Mouse (Mus musculus): ENCODE measurements around the gene Ovch2.

The Ovch2 gene

DNA sequence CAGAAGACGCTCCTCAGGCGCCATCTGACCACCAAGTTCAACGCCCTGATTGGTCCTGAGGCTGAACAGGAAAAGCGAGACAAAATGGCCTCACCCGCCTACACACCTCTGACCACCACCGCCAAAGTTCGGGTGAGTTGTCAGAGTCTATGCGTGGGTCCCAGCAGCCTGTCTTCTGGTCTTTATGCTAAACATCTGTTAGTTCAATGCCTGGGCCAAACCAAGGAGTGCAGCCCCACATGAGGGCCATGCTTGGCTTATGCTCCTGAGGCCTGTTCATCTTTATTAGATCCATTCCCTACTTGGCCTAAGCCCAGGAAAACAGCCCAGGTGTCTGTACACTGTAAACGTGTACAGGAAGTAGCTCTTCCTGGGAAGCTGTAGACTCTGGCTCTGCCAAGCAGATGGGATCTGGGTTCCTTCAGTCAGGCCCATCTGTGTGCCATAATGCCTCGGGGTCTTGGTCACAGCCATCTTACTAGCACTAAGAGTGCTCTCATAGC, 58.0 kb downstream of the Ovch2 start:
- DNase-seq = no peak

DNA sequence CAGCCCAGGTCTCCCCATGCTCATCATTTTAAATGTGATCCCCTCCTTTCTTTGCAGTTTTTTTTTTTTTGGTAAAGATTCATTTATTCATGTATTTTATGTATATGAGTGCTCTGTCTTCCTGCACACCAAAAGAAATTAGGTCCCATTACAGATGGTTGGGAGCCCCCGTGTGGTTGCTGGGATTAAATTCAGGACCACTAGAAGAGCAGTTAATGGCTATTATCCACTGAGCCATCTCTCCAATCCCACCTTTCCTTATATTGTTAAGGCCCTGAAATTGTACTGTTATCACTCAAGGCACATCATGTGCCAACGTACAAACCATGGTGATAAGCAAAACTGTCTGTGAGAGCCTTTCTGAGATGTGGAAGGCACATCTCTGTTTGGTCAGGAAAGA, 62.3 kb downstream of the Ovch2 start:
- DNase-seq = no peak

DNA sequence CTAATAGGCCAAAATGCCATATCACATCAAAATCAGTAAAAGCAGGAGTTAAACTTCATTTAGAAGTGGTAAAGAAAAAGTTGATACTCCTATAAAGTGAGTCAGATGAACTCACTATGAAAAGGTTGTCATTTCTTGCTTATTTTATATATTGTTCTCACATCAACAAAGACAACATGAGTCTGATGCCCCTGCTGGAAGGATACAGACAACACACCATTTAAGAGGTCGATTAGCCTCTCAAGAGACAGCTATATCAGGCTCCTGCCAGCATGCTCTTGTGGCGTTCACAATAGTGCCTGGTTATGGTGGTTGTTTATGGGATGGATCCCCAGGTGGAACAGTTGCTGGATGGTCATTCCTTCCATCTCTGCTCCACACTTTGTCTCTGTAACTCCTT, 67.8 kb downstream of the Ovch2 start:
- no peak for DNase-seq
